Mouse (Mus musculus): ENCODE data around the gene Srm. TPM values are rescaled to one million over a fixed set of nuclear protein-coding genes. Genes with fewer than 3 reads are reported as not detected.

Srm gene
- total and polyA plus RNA-seq, 3 experiments, result 136 to 640 (median 151) TPM

DNA sequence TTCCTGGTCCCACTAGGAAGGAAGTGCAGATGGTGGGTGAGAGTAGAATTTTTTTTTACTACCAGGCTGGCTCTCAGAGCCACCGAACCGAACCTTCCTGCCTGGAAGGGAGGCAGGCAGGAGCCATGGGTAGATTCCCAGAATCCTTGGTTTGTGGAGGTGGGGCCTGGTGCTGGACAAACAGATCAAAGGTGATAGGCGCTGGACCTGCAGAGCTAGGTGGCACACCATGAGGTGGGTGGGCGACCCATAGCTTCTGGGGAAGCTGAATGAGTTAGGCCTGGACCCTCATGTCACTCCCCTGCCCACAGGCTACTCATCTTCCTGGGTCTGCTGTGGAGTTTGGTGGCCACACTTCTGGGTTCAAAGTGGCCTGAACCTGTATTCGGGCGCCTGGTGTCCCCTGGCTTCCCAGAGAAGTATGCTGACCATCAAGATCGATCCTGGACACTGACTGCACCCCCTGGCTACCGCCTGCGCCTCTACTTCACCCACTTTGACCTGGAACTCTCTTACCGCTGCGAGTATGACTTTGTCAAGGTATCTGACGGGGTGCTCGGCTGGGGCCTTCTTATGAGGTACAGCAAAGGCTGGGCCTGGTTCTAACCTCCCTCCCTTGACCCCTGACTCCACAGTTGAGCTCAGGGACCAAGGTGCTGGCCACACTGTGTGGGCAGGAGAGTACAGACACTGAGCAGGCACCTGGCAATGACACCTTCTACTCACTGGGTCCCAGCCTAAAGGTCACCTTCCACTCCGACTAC, 11.2 kb downstream of the Srm start, which contains the start of gene Masp2:
TSS of gene Masp2 (plus strand) at position 198 of the 764 bp plus-strand sequence.
- DNase-seq (ENCODE audit: extremely low read depth), result no peak
- H3K4me1 ChIP-seq (ENCODE audit: control insufficient read depth in 1 of 2, insufficient read depth in 2 of 2), result peaks cover 4 to 27% of the 10 kb centered on the region in 2 experiments; a peak in 3 of 4 replicates
- H3K27ac ChIP-seq (ENCODE audit: insufficient read depth, low read depth), result no peak within 1 kb of the TSS
- no peak within 1 kb of the TSS for H3K4me2 ChIP-seq (ENCODE audit: insufficient read depth, low read depth, poor library complexity, severe bottlenecking)
- H3K4me3 ChIP-seq (replicated peaks in 1 of 3; ENCODE audit: low read depth in 2 of 3, low read length in 2 of 3, poor library complexity in 1 of 3), result no peak within 1 kb of the TSS
- H3K9ac ChIP-seq (ENCODE audit: insufficient read depth, low read depth), result no peak within 1 kb of the TSS
- H3K9me3 ChIP-seq (replicated peaks; ENCODE audit: low read length), result peaks cover 13% of the 10 kb centered on the region
- no peaks in the 10 kb centered on the region for H3K27me3 ChIP-seq (replicated peaks)
- dilution Hi-C loops (cut with MboI; ENCODE audit: extremely low pct_ligation_motif_present, extremely low pct_unique_long_range_greater_than_20kb, low sequenced_read_pairs) (no loop called here), in situ Hi-C loops (cut with MboI; ENCODE audit: low pct_ligation_motif_present, low pct_unique_long_range_greater_than_20kb, low sequenced_read_pairs) (loop anchor here (25.0 kb wide), 1 partner anchor 440 kb away; the partner anchor contains the start of genes Fbxo2, Fbxo44 and Fbxo6)
- TF ChIP-seq POLR2A (IDR thresholded peaks at IDR 0.05; ENCODE audit: low read depth, low read length) (no peak), TCF12 (IDR thresholded peaks at IDR 0.05; ENCODE audit: low read depth, low read length) (no peak), UBTF (IDR thresholded peaks at IDR 0.05; ENCODE audit: low read depth, low read length) (no peak), ELF1 (IDR thresholded peaks at IDR 0.05; ENCODE audit: low read depth, low read length) (no peak), MEF2A (IDR thresholded peaks at IDR 0.05; ENCODE audit: borderline replicate concordance, low read depth, low read length) (no peak), SIN3A (IDR thresholded peaks at IDR 0.05; ENCODE audit: low read length) (no peak), BHLHE40 (IDR thresholded peaks at IDR 0.05; ENCODE audit: low read depth, low read length) (no peak), PAX5 (IDR thresholded peaks at IDR 0.05; ENCODE audit: low read length) (no peak), CTCF (conservative IDR thresholded peaks at IDR 0.05 in 1 of 2, IDR thresholded peaks at IDR 0.05 in 1 of 2; ENCODE audit: low read depth in 2 of 2, low read length in 2 of 2) (no peak), ZKSCAN1 (IDR thresholded peaks at IDR 0.05; ENCODE audit: borderline replicate concordance, low read depth, low read length) (no peak), TBP (conservative IDR thresholded peaks at IDR 0.05; ENCODE audit: low read depth, low read length) (no peak), MAX (IDR thresholded peaks at IDR 0.05; ENCODE audit: low read length) (no peak), KAT2A (IDR thresholded peaks at IDR 0.05; ENCODE audit: insufficient replicate concordance, low read length) (no peak), USF2 (conservative IDR thresholded peaks at IDR 0.05; ENCODE audit: low read depth, low read length) (no peak), ZMIZ1 (IDR thresholded peaks at IDR 0.05; ENCODE audit: low read depth, low read length) (no peak), JUND (conservative IDR thresholded peaks at IDR 0.05; ENCODE audit: low read depth, low read length) (no peak), USF1 (IDR thresholded peaks at IDR 0.05; ENCODE audit: low read depth, low read length) (no peak), CHD2 (IDR thresholded peaks at IDR 0.05; ENCODE audit: low read length) (no peak), SMC3 (IDR thresholded peaks at IDR 0.05; ENCODE audit: low read depth, low read length) (no peak), CHD1 (IDR thresholded peaks at IDR 0.05; ENCODE audit: low read depth, low read length) (no peak)
- peaks cover 17 to 40% of the 10 kb centered on the region in 2 experiments for H3K36me3 ChIP-seq (replicated peaks in 1 of 2; ENCODE audit: control insufficient read depth in 1 of 2, insufficient read depth in 1 of 2, low read length in 1 of 2)
- no peaks in the 10 kb centered on the region for H3K79me2 ChIP-seq (replicated peaks; ENCODE audit: control insufficient read depth, extremely low read depth, insufficient read depth, poor library complexity, severe bottlenecking)

All from CH12.LX (cell line).